Mouse (Mus musculus) regulatory T cell (primary cell): Measurements from ENCODE around the gene Rbms3.

Source experiments
- in situ Hi-C: fragments of 300-600 bp; cut with MboI, MseI; formaldehyde crosslinking; loops from one replicate; pipeline ENCODE4 v1.15.1; 2025; ENCODE audit warnings: high pct_unique_total_duplicates

Rbms3 gene

DNA sequence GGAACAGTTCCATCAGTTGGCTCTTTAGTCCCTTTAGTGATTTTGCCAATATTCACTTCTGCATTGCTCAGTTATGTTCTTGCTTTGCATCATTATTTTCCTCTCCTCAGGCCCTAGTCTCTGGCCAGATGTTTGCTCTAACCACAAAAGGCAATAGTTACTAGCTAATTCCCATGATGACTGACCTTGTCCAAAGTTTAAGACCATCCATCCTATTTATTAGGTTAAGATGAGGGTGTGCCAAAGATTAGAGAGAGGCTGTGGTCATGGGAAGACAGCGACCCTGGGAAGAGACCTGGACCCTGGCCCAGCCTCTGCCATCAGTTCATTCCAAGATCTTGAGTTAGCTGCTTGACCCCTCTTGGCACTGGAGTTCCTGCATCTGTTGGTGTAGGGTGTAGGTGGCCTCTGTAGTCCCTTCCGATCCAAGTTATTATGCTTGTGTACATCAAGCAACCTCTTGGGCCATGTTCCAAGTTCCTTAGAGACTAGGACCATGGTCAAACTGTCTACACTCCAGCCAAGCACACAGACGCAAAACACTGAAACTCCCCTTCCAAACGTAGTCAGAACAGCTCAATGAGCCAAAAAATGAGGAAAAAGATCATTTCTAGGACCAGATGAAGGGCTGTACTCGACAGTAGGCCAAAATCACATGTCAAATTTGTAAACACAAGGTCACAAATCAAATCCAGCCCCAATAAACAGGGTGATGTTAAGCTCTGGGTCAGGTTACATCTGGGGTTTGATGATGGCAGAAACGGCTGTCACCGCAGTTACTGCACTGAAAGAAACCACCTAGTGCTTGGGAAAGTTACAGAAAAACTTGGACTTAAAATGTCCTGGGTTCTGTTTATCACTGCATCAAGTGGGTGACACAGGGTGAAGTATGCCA lies 782.2 kb downstream of the Rbms3 start:
- in situ Hi-C loops: no loop called here

DNA sequence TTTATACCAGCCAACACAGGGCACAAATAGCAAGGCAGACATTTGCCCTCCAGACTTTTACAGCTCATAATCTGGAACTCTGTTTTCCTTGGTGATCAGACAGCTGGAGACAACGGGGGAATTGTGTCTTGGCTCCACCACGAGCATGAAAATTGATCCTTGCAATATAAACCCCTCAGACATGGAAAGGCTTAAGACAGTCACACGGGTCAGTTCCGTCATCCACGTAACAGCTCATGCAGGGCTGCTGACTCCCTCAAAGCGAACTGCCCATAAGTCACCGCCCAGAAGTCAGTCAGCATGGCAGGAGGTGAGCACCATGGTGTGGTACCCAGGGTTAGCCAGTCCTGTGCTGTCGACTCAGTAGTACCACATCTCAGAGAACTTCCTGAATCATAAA lies 794.8 kb downstream of the Rbms3 start:
- in situ Hi-C loops: no loop called here

DNA sequence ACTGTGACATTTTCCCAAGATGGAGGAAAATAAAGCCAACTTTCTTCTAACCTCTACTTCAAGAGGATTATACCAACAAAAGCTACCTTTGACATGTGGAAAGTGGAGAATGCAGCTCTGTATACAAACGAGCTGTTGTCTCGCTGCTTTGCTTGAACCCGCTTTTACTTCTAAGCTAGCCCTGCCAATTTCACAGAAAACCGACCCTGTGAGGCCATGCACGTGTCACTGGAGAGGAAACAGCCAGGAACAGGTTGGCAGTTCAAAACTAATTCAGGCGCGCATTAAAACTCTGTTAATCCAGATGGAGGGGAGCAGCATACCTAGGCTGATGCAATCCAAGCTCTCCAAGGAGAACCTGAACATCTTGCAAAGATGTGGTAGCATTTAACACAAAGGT lies 796.0 kb downstream of the Rbms3 start:
- in situ Hi-C loops: no loop called here

DNA sequence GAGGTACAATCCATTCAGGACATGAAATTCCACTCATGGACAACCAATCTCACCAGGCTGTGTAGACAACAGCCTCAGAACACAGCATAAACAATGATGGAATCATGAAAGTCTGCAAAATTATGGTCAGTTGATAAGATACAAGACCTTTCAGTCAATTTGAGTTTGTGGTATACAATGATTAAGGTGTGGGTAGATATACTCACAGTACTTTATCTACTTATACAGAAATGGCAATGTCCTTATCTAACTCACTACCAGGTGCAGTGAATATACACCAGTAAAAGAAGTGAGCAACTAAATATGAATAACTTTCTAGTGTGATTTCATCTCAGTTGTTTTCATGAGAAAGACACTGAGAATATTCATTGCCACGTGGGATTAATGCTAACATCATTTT lies 796.9 kb downstream of the Rbms3 start:
- in situ Hi-C loops: no loop called here

DNA sequence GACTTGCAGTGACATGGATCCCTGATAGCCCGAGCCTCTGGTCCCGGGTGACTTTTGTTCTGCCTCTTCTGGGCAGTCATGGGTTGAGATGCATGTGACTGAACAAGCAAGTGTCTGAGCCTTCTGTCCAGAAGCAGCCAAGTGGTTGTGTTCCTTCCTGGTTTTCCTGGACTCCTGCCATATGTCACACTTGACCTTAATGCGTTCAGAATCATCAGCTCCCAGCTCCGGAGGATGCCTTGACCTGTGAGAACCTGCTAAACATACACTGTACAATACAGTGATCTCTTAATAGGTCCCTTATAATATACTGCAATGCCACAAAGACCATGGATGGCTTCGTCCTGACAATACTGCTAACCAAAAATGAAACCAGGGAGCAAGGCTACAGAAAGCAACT lies 798.3 kb downstream of the Rbms3 start:
- in situ Hi-C loops: no loop called here

DNA sequence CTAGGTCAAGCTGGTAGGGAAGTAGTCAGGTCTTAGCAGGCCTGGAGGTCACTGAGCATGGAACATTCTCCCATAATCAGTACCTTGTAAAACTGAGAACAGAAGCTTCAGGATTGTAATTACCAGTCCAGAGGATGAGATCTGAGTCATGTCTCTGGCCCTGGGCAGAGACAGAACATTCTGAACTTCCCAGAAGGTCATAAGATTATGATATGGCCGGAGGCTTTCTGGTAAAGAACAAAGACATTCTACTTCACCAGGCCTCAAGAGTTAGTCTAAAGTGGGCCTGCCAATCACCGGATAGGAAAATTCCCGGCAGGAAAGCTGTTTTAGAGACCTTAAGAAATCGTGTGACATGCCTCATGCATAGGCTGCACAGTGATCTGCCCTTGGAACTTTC lies 799.8 kb downstream of the Rbms3 start:
- in situ Hi-C loops: no loop called here

DNA sequence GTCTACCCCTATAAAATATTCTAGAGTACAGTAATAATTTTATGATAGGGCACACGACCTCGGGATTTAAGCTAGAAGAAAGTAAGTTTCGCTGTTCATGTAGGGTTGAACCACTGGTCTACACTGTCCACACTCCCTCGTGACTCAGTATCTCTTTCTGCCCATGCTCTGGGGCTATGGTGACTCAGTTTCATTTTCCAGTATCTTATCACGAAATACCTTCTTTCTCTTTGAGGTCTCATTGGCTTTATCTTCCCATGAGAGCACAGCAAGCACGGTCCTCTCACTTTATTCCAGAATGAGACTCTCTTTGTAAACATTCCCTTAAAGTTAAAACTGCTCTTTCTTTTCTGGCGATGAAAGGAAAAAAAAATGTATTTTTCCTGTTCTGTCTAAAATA lies 808.1 kb downstream of the Rbms3 start:
- in situ Hi-C loops: no loop called here

DNA sequence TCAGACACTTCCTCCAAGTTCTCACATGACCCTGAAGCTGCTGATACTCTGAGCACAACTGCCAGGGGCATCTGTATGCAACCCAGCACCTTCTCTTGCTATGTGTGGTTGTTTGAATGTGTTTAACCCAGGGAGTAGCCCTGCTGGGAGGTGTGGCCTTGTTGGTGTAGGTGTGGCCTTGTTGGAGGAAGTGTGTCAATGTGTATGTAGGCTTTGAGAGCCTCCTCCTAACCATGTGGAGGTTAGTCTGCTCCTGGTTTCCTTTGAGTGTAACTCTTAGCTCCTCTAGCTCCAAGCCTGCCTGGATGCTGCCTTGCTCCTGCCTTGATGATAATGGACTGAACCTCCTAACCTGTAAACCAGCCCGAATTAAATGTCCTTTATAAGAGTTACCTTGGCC lies 812.5 kb downstream of the Rbms3 start:
- in situ Hi-C loops: no loop called here

DNA sequence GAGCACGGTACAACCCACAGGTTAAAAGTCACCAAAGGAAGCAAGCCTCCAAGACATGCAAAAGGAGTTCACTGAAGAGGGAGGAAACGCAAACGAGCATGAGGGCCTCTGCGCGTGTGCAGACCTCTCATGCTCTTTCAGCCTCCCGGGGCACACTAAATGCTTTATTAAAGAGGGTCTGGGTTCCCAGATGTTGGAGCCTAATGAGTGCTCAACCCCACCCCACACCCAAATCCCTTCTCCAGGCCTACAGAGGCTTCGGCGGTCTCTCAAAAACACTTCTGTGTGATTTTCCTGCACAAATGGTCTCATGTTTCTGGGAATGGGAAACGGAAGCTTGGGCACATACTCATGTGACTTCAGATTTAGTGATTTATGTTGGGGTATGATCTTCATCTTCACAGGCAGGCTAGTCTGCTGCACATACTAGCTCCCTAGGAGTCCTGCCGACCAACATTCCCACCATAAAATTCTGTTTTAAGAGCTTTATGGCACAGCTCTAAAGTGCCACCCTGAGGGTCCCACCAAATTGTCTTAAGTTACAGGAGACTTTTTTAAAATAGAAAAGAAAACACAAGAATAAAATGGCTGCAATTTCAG lies 815.1 kb downstream of the Rbms3 start:
- in situ Hi-C loops: no loop called here

DNA sequence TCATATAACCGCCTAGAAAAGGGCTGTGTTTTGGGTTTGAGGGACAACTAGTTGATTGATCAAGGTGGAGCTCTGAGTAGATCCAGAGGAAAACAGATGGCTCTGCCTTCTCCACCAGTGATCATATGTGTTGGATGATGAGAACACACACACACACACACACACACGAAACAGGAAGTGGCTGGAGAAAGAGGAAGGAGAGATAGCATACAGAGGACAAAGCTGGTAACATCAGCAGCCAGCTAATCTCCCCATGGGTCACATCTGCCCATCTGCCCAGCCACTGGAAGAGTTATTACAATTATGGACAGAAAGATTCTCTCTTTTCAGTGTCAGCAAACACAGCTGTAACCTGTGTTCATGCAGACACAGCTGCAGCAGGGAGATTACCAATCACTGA lies 816.3 kb downstream of the Rbms3 start:
- in situ Hi-C loops: no loop called here

DNA sequence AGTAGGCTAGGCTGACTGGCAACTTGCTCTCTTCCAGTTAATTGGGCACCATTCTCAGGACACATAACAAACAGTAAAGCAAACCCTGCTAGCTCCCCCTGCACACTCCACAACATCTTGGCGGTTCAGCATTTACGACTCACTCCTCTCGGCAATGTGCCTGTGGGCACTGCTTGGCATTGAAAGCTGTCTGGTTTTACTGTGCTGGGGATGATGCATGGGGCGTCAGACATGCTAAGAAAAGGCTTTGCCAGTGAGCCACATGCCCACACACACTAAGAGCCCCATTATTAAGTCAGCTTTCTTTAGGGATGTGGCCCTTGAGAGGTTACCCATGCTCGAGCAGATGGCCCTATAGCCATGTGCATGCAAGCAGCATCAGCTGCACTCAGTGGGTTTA lies 820.5 kb downstream of the Rbms3 start:
- in situ Hi-C loops: no loop called here

DNA sequence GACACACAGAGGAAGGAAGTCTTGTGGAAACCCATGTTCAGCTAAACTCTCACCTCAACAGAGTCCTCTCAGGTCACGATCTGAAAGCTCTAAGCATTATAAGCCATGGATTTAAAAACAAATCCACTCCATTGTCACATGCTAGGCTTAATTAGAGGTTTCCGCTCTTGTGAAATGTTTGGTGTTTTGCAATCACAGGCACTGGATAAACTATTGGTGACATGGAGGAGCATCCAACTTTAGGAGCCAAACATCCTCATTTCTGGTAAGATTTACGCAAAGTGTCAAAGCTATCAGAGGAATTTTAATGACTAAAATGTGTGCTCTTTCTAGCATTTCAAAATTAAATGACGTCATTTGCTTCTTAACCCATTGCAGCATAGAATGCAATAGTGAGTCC lies 821.3 kb downstream of the Rbms3 start:
- in situ Hi-C loops: no loop called here

DNA sequence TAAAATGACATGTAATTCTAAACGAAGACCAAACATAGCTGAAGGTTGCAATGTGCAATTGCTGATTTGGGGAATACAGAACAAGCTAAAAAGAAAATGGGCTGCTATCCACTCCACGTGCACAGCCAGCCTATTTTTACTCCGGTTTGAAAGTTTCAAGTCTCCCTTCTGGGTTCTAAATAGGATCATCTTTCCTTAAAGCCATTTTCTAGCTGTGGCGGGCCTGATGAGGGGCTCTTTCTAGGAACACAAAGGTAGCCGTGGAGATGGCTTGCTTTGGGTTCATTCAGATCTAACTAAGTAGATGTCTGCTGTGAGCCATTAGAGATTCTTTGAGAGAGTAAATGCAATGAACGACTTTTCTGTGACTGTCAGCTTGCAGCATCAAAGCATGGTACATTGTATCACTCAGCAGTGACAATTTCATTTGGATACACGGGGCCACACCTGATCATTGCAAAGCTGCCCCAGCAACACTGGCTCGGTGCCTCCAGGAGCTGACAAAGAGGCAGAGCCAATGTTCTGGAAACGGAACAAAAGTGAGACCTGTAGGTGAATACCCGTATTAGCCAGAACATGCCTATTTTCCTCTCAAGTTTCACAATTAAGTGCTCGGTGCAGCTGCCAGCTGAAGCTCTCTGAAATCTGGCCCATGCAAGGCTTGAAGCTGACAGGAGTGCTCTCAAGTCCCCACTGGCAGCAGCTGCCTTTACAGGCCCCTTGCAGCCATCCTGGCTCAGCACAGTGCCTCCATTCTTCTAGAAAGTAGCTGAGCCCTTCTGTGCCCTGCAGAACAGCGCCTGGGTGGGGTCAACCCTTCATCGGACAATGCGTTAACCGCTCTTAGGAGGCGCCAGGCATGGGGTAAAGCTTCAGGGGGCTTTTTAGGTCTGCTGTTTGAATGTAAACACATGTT lies 822.3 kb downstream of the Rbms3 start:
- in situ Hi-C loops: no loop called here

DNA sequence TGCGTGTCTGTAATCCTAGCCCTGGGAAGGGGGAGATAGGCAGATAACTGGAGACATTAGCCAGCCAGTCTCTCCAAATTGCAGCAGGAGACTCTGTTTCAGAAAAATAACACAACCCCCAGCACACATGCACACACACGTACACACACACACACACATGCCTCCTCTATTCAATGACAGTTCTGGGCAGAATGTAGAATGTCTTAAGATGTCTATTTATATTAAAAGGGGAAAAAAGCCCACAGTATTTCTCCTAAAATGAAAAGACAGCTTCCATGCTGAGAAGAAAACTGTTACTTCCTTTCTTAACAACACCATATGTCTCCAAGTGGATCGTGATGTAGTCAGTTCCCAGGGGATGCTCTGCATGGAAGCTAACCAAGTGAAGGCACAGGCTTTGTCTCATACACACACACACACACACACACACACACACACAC lies 826.4 kb downstream of the Rbms3 start:
- in situ Hi-C loops: no loop called here

DNA sequence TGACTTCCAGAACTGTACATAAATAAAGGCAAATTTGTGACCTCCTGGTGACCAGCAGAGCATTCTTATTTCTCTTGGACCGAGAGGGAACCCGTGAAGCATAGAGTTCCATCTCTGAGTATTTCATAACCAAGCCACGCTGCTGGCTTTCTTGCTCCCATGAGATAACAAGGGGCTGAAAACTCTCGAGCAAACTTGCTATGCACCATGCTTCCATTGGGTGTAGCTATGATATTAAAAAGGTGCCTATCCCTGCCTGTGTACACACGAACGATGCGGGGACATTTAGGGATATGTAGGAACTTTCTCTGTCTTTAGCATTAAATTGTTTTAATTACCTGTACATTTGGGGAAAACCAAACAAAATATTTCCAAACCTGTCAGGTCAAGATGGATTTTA lies 827.1 kb downstream of the Rbms3 start:
- in situ Hi-C loops: no loop called here

DNA sequence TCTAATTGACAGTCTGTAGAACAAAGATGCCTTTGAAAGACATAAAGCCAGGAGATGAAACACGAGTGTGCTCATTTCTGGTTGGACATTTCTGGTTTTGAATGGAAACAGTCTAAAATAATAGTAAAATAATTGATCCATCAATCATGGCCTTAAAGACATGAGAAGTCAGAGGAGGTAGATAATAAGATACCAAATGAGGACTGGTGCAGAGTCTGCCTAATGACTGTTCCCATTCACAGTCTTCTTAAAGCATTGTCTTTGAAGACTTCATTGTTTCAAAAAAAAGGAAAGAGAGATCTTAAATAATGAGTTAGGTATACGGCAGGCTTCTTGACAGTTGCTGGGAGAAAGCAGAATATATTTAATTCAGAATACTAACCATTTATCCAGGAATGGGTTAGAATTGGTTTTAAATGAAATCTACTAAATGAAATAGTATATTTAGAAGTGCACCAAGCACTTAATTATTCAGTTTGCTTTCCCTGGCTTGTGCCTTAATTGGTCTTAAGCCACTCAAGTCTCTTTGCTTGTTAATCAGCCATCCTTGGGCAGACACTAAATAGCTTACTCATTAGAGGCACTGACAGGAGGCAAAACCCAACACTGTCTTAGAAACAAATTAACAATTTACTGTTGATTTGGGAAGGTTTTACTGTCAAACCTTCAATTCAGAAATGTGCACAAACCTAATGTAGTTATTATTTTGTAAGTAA lies 834.3 kb downstream of the Rbms3 start:
- in situ Hi-C loops: no loop called here

DNA sequence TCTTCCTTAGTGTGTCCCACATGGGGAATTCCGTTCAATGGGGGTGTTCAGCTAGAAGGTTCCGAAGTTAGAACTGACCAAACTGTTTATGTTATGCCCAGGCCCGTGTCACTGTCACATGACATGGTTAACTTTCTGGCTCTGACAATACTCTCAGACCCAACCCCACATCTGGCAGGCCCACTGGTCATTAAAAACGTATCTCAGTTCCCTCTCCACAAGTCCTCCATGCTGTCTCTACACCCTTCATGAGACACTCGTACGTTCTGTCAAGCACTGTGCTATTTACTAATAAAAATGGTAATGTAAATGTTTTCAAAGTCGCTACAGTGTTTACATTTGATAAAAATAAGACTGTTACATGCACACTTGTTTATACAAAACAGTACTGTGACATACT lies 837.9 kb downstream of the Rbms3 start:
- in situ Hi-C loops: no loop called here

DNA sequence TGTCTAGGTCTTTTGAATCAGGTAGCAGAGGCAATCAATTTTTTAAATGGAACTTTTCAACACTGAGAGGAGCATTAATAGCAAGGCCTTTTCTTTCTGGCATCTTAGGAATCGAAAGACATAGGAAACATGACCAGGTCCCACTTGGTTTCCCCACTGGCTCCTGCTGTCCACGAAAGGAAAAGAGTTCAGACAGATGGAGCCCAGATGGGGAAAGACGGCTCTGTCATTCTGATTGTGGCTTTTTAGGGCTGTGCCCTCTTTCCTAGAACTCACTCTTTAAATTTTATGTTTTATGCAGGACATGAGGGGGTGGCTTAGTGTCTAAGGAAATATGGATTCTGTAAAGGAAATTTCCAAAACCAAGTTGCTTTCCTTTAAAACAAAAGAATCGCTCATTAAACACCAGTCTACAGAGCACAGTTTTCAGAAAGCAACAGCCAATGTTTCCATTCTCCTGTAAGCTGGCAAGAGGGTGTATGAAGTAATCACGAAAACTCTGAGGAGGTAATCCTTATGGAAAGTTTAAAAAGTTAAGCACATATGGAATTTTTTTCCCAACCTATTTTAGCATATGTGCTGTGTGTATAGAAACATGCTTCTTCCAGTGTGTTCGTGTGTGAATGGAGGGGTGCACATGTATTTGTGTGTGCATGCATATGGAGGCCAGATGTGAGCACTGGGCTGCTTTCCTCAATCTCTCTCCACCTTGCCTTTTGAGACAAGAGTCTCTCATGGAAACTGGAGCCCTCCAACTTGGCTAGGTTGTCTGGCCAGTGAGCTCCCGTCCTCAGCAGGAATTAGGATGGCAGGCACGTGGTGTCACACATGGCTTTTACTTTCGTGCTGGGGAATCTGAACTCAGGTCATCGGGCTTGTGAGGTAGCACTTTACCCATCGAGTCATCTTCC lies 843.3 kb downstream of the Rbms3 start:
- in situ Hi-C loops: no loop called here

DNA sequence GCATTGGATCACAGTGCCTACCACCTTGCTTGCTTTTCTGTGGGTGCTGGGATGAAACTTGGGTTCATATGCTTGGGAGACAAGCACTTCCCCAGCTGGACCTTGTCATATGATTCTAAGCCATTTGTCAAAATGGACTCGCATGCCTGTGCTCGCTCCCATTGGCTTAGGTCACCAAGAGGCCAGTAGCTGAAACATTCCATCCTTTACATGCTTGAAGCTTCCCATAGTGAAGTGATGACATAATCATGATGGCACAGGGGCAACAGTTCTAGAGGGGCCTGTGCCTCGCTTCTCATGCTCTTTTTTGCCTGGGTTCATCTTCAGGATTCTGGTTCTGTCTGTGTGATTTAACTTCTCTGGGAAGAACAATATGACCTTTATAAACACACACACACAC lies 857.9 kb downstream of the Rbms3 start:
- in situ Hi-C loops: no loop called here

DNA sequence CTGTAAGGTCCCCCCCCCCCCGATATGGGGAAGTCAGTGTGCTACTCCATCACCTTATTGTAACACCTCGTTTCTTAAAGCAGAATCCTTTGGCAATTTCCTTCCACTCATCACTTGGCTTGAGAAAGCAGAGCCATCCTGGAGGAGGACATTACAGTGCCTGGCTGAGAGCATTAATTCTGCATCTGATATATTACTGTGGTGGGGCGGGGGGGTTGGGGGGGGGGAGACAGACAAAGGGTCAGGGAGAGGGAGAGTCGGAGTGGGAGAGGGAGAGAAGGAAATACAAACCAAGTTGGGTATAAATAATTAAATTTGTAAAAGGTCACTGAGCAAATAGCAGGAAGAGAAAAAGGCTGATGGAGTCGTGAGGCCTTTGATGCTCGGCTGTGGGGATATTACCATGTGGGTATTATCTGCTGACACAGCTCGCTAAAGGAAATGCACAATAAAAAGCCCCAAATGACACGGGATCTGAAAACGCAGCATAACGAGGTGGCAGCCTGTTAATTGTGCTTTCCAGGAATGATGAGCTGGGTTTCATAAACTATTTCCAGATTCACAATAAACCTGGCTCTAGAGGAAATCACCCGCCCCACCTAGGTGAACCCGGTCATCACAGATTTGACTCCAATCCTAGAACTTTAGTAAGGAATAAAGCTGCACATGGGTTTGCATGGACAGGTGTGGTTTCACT lies 860.2 kb downstream of the Rbms3 start:
- in situ Hi-C loops: no loop called here
